Mouse (Mus musculus) forebrain, embryonic 11.5 days (tissue): Measurements from ENCODE around the gene Zmynd12. TPM values are rescaled to one million over a fixed set of nuclear protein-coding genes. Genes with fewer than 3 reads are reported as not detected.

Experiments
- ATAC-seq: fragments of 200-750 bp; cut with Nextera tagmentation; replicated peaks from 2 replicates; pipeline ENCODE4 v1.8.0; 2017; ENCODE audit warnings: moderate TSS enrichment; ENCODE audit not compliant: low FRiP score
- DNase-seq: peaks from one replicate; pipeline ENCODE4 v3.0.0-alpha.2; 2017; ENCODE audit warnings: low spot score
- H3K27ac ChIP-seq: fragments of 300-500 bp; sonication (generic); 2 replicates; pipeline ENCODE4 v1.5.1; 2014; ENCODE audit warnings: low read depth, low read length
- H3K27me3 ChIP-seq: fragments of 300-500 bp; sonication (generic); 2 replicates; pipeline ENCODE4 v1.6.1; 2014; ENCODE audit warnings: mild to moderate bottlenecking, low read length, mixed read lengths; ENCODE audit not compliant: control insufficient read depth, insufficient read depth
- H3K36me3 ChIP-seq: fragments of 300-500 bp; sonication (generic); 2 replicates; pipeline ENCODE4 v1.6.1; 2014; ENCODE audit warnings: mild to moderate bottlenecking, low read length, moderate library complexity, mixed read lengths; ENCODE audit not compliant: control insufficient read depth, insufficient read depth
- H3K4me1 ChIP-seq: fragments of 300-500 bp; sonication (generic); replicated peaks from 2 replicates; pipeline ENCODE4 v1.6.1; 2014; ENCODE audit warnings: low read length, mixed read lengths; ENCODE audit not compliant: control insufficient read depth, insufficient read depth
- H3K4me2 ChIP-seq: fragments of 300-500 bp; sonication (generic); 2 replicates; pipeline ENCODE4 v1.6.1; 2014; ENCODE audit warnings: low read depth, mild to moderate bottlenecking, low read length, moderate library complexity, mixed read lengths; ENCODE audit not compliant: severe bottlenecking
- H3K4me3 ChIP-seq: fragments of 300-500 bp; sonication (generic); 2 replicates; pipeline ENCODE4 v1.5.1; 2014; ENCODE audit warnings: low read depth, low read length
- H3K9ac ChIP-seq: fragments of 300-500 bp; sonication (generic); 2 replicates; pipeline ENCODE4 v1.6.1; 2014; ENCODE audit warnings: low read length
- H3K9me3 ChIP-seq: fragments of 300-500 bp; sonication (generic); 2 replicates; pipeline ENCODE4 v1.6.1; 2016; ENCODE audit warnings: low read length, mixed read lengths; ENCODE audit not compliant: control insufficient read depth
- WGBS: fragments of 180-500 bp; shearing (Covaris S2); extraction: QIAGEN DNeasy Blood & Tissue Kit; methylation state at CpG from one replicate; pipeline ENCODE4 v1.1.7; 2014; 5-methylcytosine and 5-hydroxymethylcytosine counted together
- polyA plus RNA-seq: library from polyadenylated mRNA; unstranded; fragments of >200 nt; fragmentation: Nextera tagmentation; extraction: Ambion mirVana; gene quantifications from 2 replicates; pipeline ENCODE4 v1.2.1, GENCODE M21; 2014

Gene Zmynd12
- polyA plus RNA-seq, 1 experiment from 2014 or later: not detected

DNA sequence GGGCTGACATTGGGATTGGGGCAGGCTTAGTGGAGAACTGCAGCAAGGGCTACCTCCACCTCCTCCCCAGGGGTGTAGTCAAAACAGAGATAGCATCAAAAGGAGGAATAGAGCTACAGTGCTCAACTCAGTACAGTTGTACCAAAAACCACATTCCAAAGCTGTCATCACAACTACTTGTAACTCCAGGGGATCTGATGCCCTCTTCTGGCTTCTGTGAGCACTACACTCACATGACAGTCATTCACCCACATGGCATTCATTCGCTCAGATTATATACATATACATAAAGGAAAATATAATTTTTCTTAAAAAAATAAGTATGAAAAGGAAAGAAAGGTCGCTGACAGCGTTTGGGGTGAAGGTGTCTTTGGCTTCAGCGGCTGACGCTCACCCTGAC lies 37.7 kb downstream of the Zmynd12 start:
- no peak overlapping the region for H3K4me3 ChIP-seq
- H3K4me1 ChIP-seq: no peaks in the 10 kb centered on the region
- WGBS: 66% methylated on average over 5 of the region's 5 CpGs
- H3K9me3 ChIP-seq: no peaks in the 10 kb centered on the region
- no peak overlapping the region for H3K9ac ChIP-seq
- DNase-seq: no peak
- no peaks in the 10 kb centered on the region for H3K36me3 ChIP-seq
- no peak overlapping the region for H3K4me2 ChIP-seq
- no peak overlapping the region for H3K27ac ChIP-seq
- ATAC-seq: no peak
- no peaks in the 10 kb centered on the region for H3K27me3 ChIP-seq

DNA sequence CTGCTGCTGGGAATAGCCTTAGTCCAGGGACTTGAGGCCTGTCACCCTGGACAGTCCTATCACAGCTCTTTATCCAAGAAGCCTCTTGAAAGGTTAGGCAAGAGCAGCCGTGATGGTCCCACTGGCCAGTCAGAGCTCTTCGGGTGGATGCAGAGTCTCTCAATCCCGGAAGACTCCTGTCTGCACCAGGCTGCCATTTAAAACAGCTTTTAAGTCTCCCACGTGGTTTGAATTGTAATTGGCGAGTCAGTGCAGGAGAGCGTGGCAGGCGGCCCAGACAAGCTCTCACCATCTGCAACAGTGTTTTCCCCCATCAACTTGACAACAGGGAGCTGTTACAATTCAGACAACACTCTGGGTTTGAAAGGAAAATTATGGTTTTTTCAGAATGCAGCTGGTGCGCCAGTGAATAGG lies 38.1 kb downstream of the Zmynd12 start:
- ATAC-seq (peak; percentile 71; the same call in 1 of the 2 replicates), DNase-seq (no peak)
- Histone ChIP-seq H3K27me3 (no peaks in the 10 kb centered on the region), H3K4me3 (no peak overlapping the region), H3K4me2 (no peak overlapping the region), H3K27ac (no peak overlapping the region), H3K9ac (no peak overlapping the region), H3K4me1 (no peaks in the 10 kb centered on the region), H3K9me3 (no peaks in the 10 kb centered on the region), H3K36me3 (no peaks in the 10 kb centered on the region)
- WGBS: 61% methylated on average over 8 of the region's 8 CpGs

- DNase-seq (no peak), ATAC-seq (no peak)
- Histone ChIP-seq H3K9me3 (no peaks in the 10 kb centered on the region), H3K27ac (no peak overlapping the region), H3K36me3 (no peaks in the 10 kb centered on the region), H3K27me3 (no peaks in the 10 kb centered on the region), H3K4me1 (no peaks in the 10 kb centered on the region), H3K4me3 (no peak overlapping the region), H3K4me2 (no peak overlapping the region), H3K9ac (no peak overlapping the region)
- WGBS: 88% methylated on average over 3 of the region's 3 CpGs
These were observed 39.8 kb downstream of the Zmynd12 start for GRCm38 (mm10) chr4:119462457-119462856.

DNA sequence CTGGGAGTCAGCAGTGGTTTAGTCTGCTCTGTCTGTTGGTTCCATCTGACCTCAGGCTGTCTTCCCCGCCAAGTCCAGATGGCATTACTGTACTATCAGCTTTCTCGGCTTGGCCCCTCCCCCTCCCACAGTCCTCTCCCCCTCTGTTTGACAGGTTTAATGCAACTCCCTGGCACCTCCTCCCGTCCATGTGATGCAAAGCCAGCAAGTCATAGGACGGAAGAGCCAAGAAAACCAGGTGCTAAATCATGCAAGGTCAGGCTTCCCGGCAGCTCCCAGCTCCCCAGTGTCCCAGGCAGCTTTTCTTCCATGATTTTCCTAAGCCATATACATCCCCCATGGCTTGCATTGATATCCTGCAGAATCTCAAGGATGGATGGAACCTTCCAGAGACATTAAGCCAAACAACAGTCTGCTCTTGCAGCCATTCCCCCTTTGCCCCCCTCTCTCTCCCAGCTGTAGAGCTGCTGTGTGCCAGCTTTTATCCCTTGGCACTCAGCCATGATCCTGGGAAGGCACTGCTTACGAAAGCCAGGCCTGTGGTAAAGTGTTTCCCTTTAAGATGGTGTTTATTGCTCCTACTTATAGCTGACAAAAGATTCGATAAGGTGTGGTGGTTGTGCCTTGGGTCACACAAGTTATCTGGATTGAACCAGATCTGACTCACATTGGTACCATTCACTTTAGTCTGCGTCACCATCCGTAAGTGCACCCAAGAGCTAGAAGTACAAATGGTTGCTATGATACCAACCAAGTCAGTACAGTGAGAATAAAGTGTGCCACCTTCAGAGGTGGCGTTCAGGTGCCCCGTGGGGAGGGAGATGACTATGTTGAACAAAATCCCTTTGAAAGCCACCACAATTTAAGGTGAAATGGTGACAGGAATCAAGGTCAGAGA lies 40.5 kb downstream of the Zmynd12 start:
- 0 out of 2 replicates have a peak, but pooled peaks have one; percentile 15 for ATAC-seq

DNA sequence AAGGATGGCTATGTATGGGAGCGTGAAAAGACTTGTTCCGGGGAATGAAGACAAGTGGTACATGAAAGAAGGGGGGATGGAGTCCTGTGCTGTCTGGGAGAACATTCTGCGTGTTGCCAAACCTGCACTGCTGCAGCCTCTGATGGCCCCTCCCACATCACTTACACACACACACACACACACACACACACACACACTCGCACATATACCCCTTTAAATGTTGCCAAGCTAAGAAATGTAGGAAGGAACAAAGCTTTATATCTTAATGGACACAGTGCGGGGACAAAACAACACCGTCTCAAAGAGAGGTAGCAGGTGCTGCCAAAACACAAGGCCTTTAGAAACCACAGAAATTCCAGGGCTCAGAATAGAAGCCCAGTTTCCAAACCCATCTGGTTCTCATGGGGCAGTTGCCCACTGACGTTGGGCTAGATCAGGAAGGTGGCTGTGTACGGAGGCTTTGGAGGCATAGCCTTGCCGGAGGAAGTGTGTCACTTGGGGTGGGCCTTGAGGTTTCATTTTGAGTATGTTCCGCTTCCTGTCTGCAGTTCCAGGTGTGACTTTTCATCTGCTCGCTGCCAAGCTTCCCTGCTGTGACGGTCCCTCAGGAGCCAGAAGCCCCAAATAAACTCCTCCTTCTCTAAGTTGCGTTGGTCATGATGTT lies 41.3 kb downstream of the Zmynd12 start:
- no peak for DNase-seq
- Histone ChIP-seq H3K4me1 (no peaks in the 10 kb centered on the region), H3K36me3 (no peaks in the 10 kb centered on the region), H3K4me3 (no peak overlapping the region), H3K4me2 (no peak overlapping the region), H3K27me3 (no peaks in the 10 kb centered on the region), H3K27ac (no peak overlapping the region), H3K9ac (no peak overlapping the region), H3K9me3 (no peaks in the 10 kb centered on the region)
- ATAC-seq: no peak
- WGBS: 86% methylated on average over 13 of the region's 13 CpGs

More for the DNA sequence above, 40.5 kb downstream of the Zmynd12 start:
- WGBS: 70% methylated on average over 11 of the region's 11 CpGs
- Histone ChIP-seq H3K4me2 (no peak overlapping the region), H3K9ac (no peak overlapping the region), H3K27me3 (no peaks in the 10 kb centered on the region), H3K4me3 (no peak overlapping the region), H3K4me1 (no peaks in the 10 kb centered on the region), H3K36me3 (no peaks in the 10 kb centered on the region), H3K9me3 (no peaks in the 10 kb centered on the region), H3K27ac (no peak overlapping the region)
- no peak for DNase-seq

GRCm38 (mm10) chr4:119465841-119466240 lies 43.2 kb downstream of the Zmynd12 start:
- H3K9me3 ChIP-seq: no peaks in the 10 kb centered on the region
- H3K4me3 ChIP-seq: no peak overlapping the region
- no peak overlapping the region for H3K9ac ChIP-seq
- H3K27ac ChIP-seq: no peak overlapping the region
- H3K4me2 ChIP-seq: no peak overlapping the region
- H3K4me1 ChIP-seq: no peaks in the 10 kb centered on the region
- ATAC-seq (no peak), DNase-seq (no peak)
- WGBS: 90% methylated on average over 5 of the region's 5 CpGs
- H3K36me3 ChIP-seq: no peaks in the 10 kb centered on the region
- H3K27me3 ChIP-seq: no peaks in the 10 kb centered on the region

DNA sequence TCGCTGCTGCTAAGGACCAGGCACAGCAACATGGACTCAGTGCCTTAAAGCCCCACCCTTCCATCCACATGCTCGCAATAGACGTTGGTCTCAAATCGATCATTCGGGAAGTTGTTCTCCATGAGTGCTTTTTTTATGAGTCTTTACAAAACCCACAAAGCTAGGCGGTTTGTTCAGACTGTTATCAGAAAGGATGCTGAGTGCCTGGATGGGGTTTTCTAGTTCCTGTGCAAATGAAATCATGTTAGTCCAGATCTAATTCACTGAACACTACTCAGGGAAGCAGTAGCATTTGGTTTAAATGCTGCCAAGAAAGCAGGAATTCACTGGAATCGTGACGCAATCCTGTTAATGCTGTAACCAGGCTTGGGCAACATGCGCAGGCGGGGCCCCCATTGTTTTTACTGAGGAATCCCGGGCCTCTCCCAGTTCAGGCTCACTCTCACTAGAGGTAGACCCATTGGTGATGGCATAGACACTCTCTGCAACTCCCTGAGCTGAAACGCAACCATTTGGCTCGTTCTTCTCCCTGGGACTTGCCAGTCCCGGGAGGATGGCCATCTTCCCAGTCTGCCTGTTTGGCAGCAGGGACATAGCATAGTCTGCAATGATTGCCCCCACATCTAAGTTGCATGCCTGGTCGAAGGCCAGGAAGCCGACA lies 45.2 kb downstream of the Zmynd12 start:
- Histone ChIP-seq H3K4me2 (no peak overlapping the region), H3K27me3 (no peaks in the 10 kb centered on the region), H3K4me1 (no peaks in the 10 kb centered on the region), H3K4me3 (no peak overlapping the region), H3K9ac (no peak overlapping the region), H3K27ac (no peak overlapping the region), H3K9me3 (no peaks in the 10 kb centered on the region), H3K36me3 (no peaks in the 10 kb centered on the region)
- DNase-seq (no peak), ATAC-seq (no peak)
- whole genome bisulfite sequencing: 89% methylated on average over 16 of the region's 16 CpGs

GRCm38 (mm10) chr4:119472545-119472944 lies 49.9 kb downstream of the Zmynd12 start:
- Histone ChIP-seq H3K27ac (no peak overlapping the region), H3K27me3 (no peaks in the 10 kb centered on the region), H3K36me3 (no peaks in the 10 kb centered on the region), H3K9ac (no peak overlapping the region), H3K4me3 (no peak overlapping the region), H3K4me1 (no peaks in the 10 kb centered on the region), H3K9me3 (no peaks in the 10 kb centered on the region), H3K4me2 (no peak overlapping the region)
- 94% methylated on average over 9 of the region's 9 CpGs for WGBS
- ATAC-seq (no peak), DNase-seq (no peak)
